Mouse (Mus musculus): ENCODE data around the gene Lmntd1.
A peak's percentile ranks its signal among the peaks of the same experiment; 100 is the strongest.

Lmntd1 gene

GRCm38 (mm10) chr6:145604648-145605047 is 9.5 kb downstream of the Lmntd1 start:
- no peak for DNase-seq (ENCODE audit: low spot score)

GRCm38 (mm10) chr6:145604126-145604525 is 10.0 kb downstream of the Lmntd1 start:
- no peak for DNase-seq (ENCODE audit: low spot score)

- no peak for DNase-seq (ENCODE audit: low spot score)
Observed at GRCm38 (mm10) chr6:145598794-145599555, 15.1 kb downstream of the Lmntd1 start.

- DNase-seq (ENCODE audit: low spot score), result no peak
Observed at GRCm38 (mm10) chr6:145595905-145596304, 18.2 kb downstream of the Lmntd1 start.

- no peak for DNase-seq (ENCODE audit: low spot score)
Observed at GRCm38 (mm10) chr6:145593991-145594390, 20.1 kb downstream of the Lmntd1 start.

- no peak for DNase-seq (ENCODE audit: low spot score)
Observed at GRCm38 (mm10) chr6:145592531-145592998, 21.6 kb downstream of the Lmntd1 start.

- no peak for DNase-seq (ENCODE audit: low spot score)
Observed at GRCm38 (mm10) chr6:145592036-145592435, 22.1 kb downstream of the Lmntd1 start.

- DNase-seq (ENCODE audit: low spot score), result no peak
Observed at GRCm38 (mm10) chr6:145591578-145591977, 22.5 kb downstream of the Lmntd1 start.

- no peak for DNase-seq (ENCODE audit: low spot score)
Observed at GRCm38 (mm10) chr6:145590501-145591293, 23.4 kb downstream of the Lmntd1 start.

GRCm38 (mm10) chr6:145585052-145585973 is 28.8 kb downstream of the Lmntd1 start:
- peak; percentile 17 for DNase-seq (ENCODE audit: low spot score)

- DNase-seq (ENCODE audit: low spot score), result peak; percentile 28
Observed at GRCm38 (mm10) chr6:145581366-145582170, 32.6 kb downstream of the Lmntd1 start.

- no peak for DNase-seq (ENCODE audit: low spot score)
Observed at GRCm38 (mm10) chr6:145579761-145580160, 34.4 kb downstream of the Lmntd1 start.

- DNase-seq (ENCODE audit: low spot score), result no peak
Observed at GRCm38 (mm10) chr6:145578457-145579185, 35.5 kb downstream of the Lmntd1 start.

GRCm38 (mm10) chr6:145576762-145577161 is 37.4 kb downstream of the Lmntd1 start:
- no peak for DNase-seq (ENCODE audit: low spot score)

- DNase-seq (ENCODE audit: low spot score), result no peak
Observed at GRCm38 (mm10) chr6:145573250-145574013, 40.7 kb downstream of the Lmntd1 start.

- DNase-seq (ENCODE audit: low spot score), result no peak
Observed at GRCm38 (mm10) chr6:145568701-145569100, 45.4 kb downstream of the Lmntd1 start.

- DNase-seq (ENCODE audit: low spot score), result no peak
Observed at GRCm38 (mm10) chr6:145567832-145568231, 46.3 kb downstream of the Lmntd1 start.

- no peak for DNase-seq (ENCODE audit: low spot score)
Observed at GRCm38 (mm10) chr6:145567296-145567695, 46.8 kb downstream of the Lmntd1 start.

GRCm38 (mm10) chr6:145565663-145566062 is 48.5 kb downstream of the Lmntd1 start:
- no peak for DNase-seq (ENCODE audit: low spot score)

GRCm38 (mm10) chr6:145564671-145565070 is 49.4 kb downstream of the Lmntd1 start:
- DNase-seq (ENCODE audit: low spot score), result no peak

Measured in testis, postnatal 10 days (tissue).